Mouse (Mus musculus) lung, postnatal 0 days (tissue): ENCODE results near the gene Vcl. TPM values are rescaled to one million over a fixed set of nuclear protein-coding genes. Genes with fewer than 3 reads are reported as not detected.
A peak's percentile ranks its signal among the peaks of the same experiment; 100 is the strongest.

ENCODE experiments used
- ATAC-seq: fragments of 200-750 bp; cut with Nextera tagmentation; 2 replicates; pipeline ENCODE4 v1.8.0; 2017; ENCODE audit warnings: moderate library complexity
- DNase-seq: peaks from one replicate; pipeline ENCODE4 v3.0.0-alpha.2; 2016; ENCODE audit warnings: low spot score
- H3K27ac ChIP-seq: fragments of 300-500 bp; sonication (generic); 2 replicates; pipeline ENCODE4 v1.5.1; 2014; ENCODE audit warnings: antibody characterized with exemption, mild to moderate bottlenecking, low read length, mixed read lengths
- H3K27me3 ChIP-seq: fragments of 300-500 bp; sonication (generic); replicated peaks from 2 replicates; pipeline ENCODE4 v1.6.1; 2014; ENCODE audit warnings: low read length, mixed read lengths; ENCODE audit not compliant: insufficient read depth
- H3K36me3 ChIP-seq: fragments of 300-500 bp; sonication (generic); 2 replicates; pipeline ENCODE4 v1.6.1; 2014; ENCODE audit warnings: low read length, mixed read lengths; ENCODE audit not compliant: insufficient read depth
- H3K4me1 ChIP-seq: fragments of 300-500 bp; sonication (generic); 2 replicates; pipeline ENCODE4 v1.6.1; 2014; ENCODE audit warnings: antibody characterized with exemption, low read depth, low read length, mixed read lengths; ENCODE audit not compliant: insufficient read depth
- H3K4me2 ChIP-seq: fragments of 300-500 bp; sonication (generic); replicated peaks from 2 replicates; pipeline ENCODE4 v1.6.1; 2014; ENCODE audit warnings: low read depth, mild to moderate bottlenecking, low read length, moderate library complexity, mixed read lengths
- H3K4me3 ChIP-seq: fragments of 300-500 bp; sonication (generic); 2 replicates; pipeline ENCODE4 v1.5.1; 2014; ENCODE audit warnings: low read depth, low read length
- H3K9ac ChIP-seq: fragments of 300-500 bp; sonication (generic); replicated peaks from 2 replicates; pipeline ENCODE4 v1.6.1; 2014; ENCODE audit warnings: low read depth, mild to moderate bottlenecking
- H3K9me3 ChIP-seq: fragments of 300-500 bp; sonication (generic); 2 replicates; pipeline ENCODE4 v1.6.1; 2016; ENCODE audit warnings: low read length, mixed read lengths
- CTCF ChIP-seq: IDR thresholded peaks from 2 replicates; pipeline ENCODE4 v1.5.1; 2016; ENCODE audit warnings: antibody characterized with exemption, mild to moderate bottlenecking
- EP300 ChIP-seq: IDR thresholded peaks from 2 replicates; pipeline ENCODE4 v1.6.1; 2016; ENCODE audit warnings: antibody characterized with exemption, mild to moderate bottlenecking, control low read depth
- WGBS: fragments of 180-500 bp; shearing (Covaris S2); extraction: QIAGEN DNeasy Blood & Tissue Kit; methylation state at CpG from one replicate; pipeline ENCODE4 v1.1.7; 2014; 5-methylcytosine and 5-hydroxymethylcytosine counted together
- polyA plus RNA-seq: library from polyadenylated mRNA; unstranded; fragments of >200 nt; fragmentation: Nextera tagmentation; extraction: Ambion mirVana; gene quantifications from 2 replicates; pipeline ENCODE4 v1.2.1, GENCODE M21; 2015

The Vcl gene
- polyA plus RNA-seq = 42.8 and 60.1 TPM in 2 replicates

- Histone ChIP-seq H3K4me3 (peak within 1 kb of the TSS; percentile 96), H3K4me1 (peaks cover 14% of the 10 kb centered on the region; the same call in 1 of the 2 replicates), H3K27ac (peak within 1 kb of the TSS; percentile 93), H3K4me2 (peak within 1 kb of the TSS; percentile 79), H3K9ac (peak within 1 kb of the TSS; percentile 83), H3K36me3 (no peaks in the 10 kb centered on the region), H3K9me3 (no peaks in the 10 kb centered on the region), H3K27me3 (no peaks in the 10 kb centered on the region)
- DNase-seq (peak; percentile 100), ATAC-seq (peak; percentile 97)
- no peak for TF ChIP-seq CTCF
- 0 out of 2 replicates have a peak, but pooled peaks have one; percentile 7 for TF ChIP-seq EP300
- under 1% methylated on average over 86 of the region's 89 CpGs for WGBS
Observed at GRCm38 (mm10) chr14:20928848-20929745, at the start of gene Vcl. Vcl (plus strand) TSS chr14:20929398.

GRCm38 (mm10) chr14:20884691-20885090 lies 44.5 kb upstream of the Vcl start:
- H3K9ac ChIP-seq = no peak overlapping the region
- no peak for ATAC-seq

GRCm38 (mm10) chr14:20885091-20885888 lies 43.9 kb upstream of the Vcl start:
- Histone ChIP-seq H3K27me3 (no peaks in the 10 kb centered on the region), H3K4me2 (0 out of 2 replicates have a peak overlapping the region, but pooled peaks have one; percentile 25), H3K9me3 (no peaks in the 10 kb centered on the region), H3K27ac (peak overlapping the region; percentile 66), H3K4me3 (no peak overlapping the region), H3K36me3 (no peaks in the 10 kb centered on the region), H3K9ac (no peak overlapping the region), H3K4me1 (no peaks in the 10 kb centered on the region; the same call in 1 of the 2 replicates)
- DNase-seq = peak; percentile 83
- TF ChIP-seq EP300 (peak; percentile 90), CTCF (no peak)
- ATAC-seq = peak; percentile 85
- 19% methylated on average over 10 of the region's 10 CpGs for WGBS

More at GRCm38 (mm10) chr14:20884691-20885090, 44.5 kb upstream of the Vcl start:
- TF ChIP-seq CTCF = no peak
- H3K27me3 ChIP-seq = no peaks in the 10 kb centered on the region
- DNase-seq = peak; percentile 26
- H3K4me2 ChIP-seq = no peak overlapping the region
- H3K9me3 ChIP-seq = no peaks in the 10 kb centered on the region
- WGBS = 71% methylated on average over 5 of the region's 5 CpGs
- H3K4me3 ChIP-seq = no peak overlapping the region
- H3K4me1 ChIP-seq = no peaks in the 10 kb centered on the region; the same call in 1 of the 2 replicates
- H3K27ac ChIP-seq = peak overlapping the region; percentile 26; the same call in 1 of the 2 replicates
- no peaks in the 10 kb centered on the region for H3K36me3 ChIP-seq

GRCm38 (mm10) chr14:20886266-20886665 lies 42.9 kb upstream of the Vcl start:
- H3K36me3 ChIP-seq = no peaks in the 10 kb centered on the region
- no peak overlapping the region for H3K4me3 ChIP-seq
- H3K9ac ChIP-seq = no peak overlapping the region
- H3K4me2 ChIP-seq = no peak overlapping the region
- H3K27ac ChIP-seq = peak overlapping the region; percentile 66
- H3K9me3 ChIP-seq = no peaks in the 10 kb centered on the region
- TF ChIP-seq EP300 = no peak
- peak; percentile 50 for TF ChIP-seq CTCF
- H3K27me3 ChIP-seq = no peaks in the 10 kb centered on the region
- 45% methylated on average over 4 of the region's 4 CpGs for WGBS
- H3K4me1 ChIP-seq = no peaks in the 10 kb centered on the region; the same call in 1 of the 2 replicates
- DNase-seq (no peak), ATAC-seq (no peak)

- WGBS = 82% methylated on average over 7 of the region's 7 CpGs
- no peak overlapping the region for H3K9ac ChIP-seq
- no peak overlapping the region for H3K27ac ChIP-seq
- no peak for TF ChIP-seq EP300
- no peak for TF ChIP-seq CTCF
- peaks cover 4% of the 10 kb centered on the region; the same call in 1 of the 2 replicates for H3K4me1 ChIP-seq
- ATAC-seq = no peak
- no peaks in the 10 kb centered on the region for H3K36me3 ChIP-seq
- H3K9me3 ChIP-seq = no peaks in the 10 kb centered on the region
- DNase-seq = no peak
- H3K27me3 ChIP-seq = no peaks in the 10 kb centered on the region
- H3K4me2 ChIP-seq = no peak overlapping the region
- H3K4me3 ChIP-seq = no peak overlapping the region
Observed at GRCm38 (mm10) chr14:20887541-20888085, 41.6 kb upstream of the Vcl start.
